Mouse (Mus musculus): ENCODE results near the gene Wdr59.
A peak's percentile ranks its signal among the peaks of the same experiment; 100 is the strongest.

Gene Wdr59

GRCm38 (mm10) chr8:111493176-111493575 lies 28.7 kb downstream of the Wdr59 start:
- no peak for DNase-seq (ENCODE audit: low spot score in 2 of 2)

GRCm38 (mm10) chr8:111492508-111492907 lies 29.4 kb downstream of the Wdr59 start:
- DNase-seq (ENCODE audit: low spot score in 2 of 2) = no peak

GRCm38 (mm10) chr8:111491191-111491590 lies 30.7 kb downstream of the Wdr59 start:
- DNase-seq (ENCODE audit: low spot score in 2 of 2) = no peak

- DNase-seq (ENCODE audit: low spot score in 2 of 2) = no peak
Measured at GRCm38 (mm10) chr8:111490034-111490591, 31.8 kb downstream of the Wdr59 start.

- no peak for DNase-seq (ENCODE audit: low spot score in 2 of 2)
Measured at GRCm38 (mm10) chr8:111480691-111481090, 41.2 kb downstream of the Wdr59 start.

- no peak for DNase-seq (ENCODE audit: low spot score in 2 of 2)
Measured at GRCm38 (mm10) chr8:111477761-111478465, 44.0 kb downstream of the Wdr59 start.

- DNase-seq (ENCODE audit: low spot score in 2 of 2) = no peak
Measured at GRCm38 (mm10) chr8:111471526-111472081, 50.3 kb downstream of the Wdr59 start.

- no peak for DNase-seq (ENCODE audit: low spot score in 2 of 2)
Measured at GRCm38 (mm10) chr8:111469013-111469412, 52.9 kb downstream of the Wdr59 start.

- no peak for DNase-seq (ENCODE audit: low spot score in 2 of 2)
Measured at GRCm38 (mm10) chr8:111465341-111465740, 56.6 kb downstream of the Wdr59 start.

GRCm38 (mm10) chr8:111464526-111464925 lies 57.4 kb downstream of the Wdr59 start:
- DNase-seq (ENCODE audit: low spot score in 2 of 2) = no peak

GRCm38 (mm10) chr8:111449671-111450070 lies 72.2 kb downstream of the Wdr59 start:
- DNase-seq (ENCODE audit: low spot score in 2 of 2) = peak in 1 of 2 experiments; percentile 8

- no peak for DNase-seq (ENCODE audit: low spot score in 2 of 2)
Measured at GRCm38 (mm10) chr8:111445960-111446660, 75.8 kb downstream of the Wdr59 start.

GRCm38 (mm10) chr8:111445558-111445957 lies 76.3 kb downstream of the Wdr59 start:
- DNase-seq (ENCODE audit: low spot score in 2 of 2) = peak; percentile 42 to 50

GRCm38 (mm10) chr8:111444245-111444644 lies 77.6 kb downstream of the Wdr59 start:
- DNase-seq (ENCODE audit: low spot score in 2 of 2) = no peak

- peak; percentile 16 to 28 for DNase-seq (ENCODE audit: low spot score in 2 of 2)
Measured at GRCm38 (mm10) chr8:111439189-111439588, 82.7 kb downstream of the Wdr59 start.

- no peak for DNase-seq (ENCODE audit: low spot score in 2 of 2)
Measured at GRCm38 (mm10) chr8:111435071-111435828, 86.6 kb downstream of the Wdr59 start.

- DNase-seq (ENCODE audit: low spot score in 2 of 2) = no peak
Measured at GRCm38 (mm10) chr8:111424646-111425045, 97.2 kb downstream of the Wdr59 start.

GRCm38 (mm10) chr8:111424181-111424580 lies 97.7 kb downstream of the Wdr59 start:
- DNase-seq (ENCODE audit: low spot score in 2 of 2) = no peak

GRCm38 (mm10) chr8:111422614-111423013 lies 99.3 kb downstream of the Wdr59 start:
- DNase-seq (ENCODE audit: low spot score in 2 of 2) = no peak

- no peak for DNase-seq (ENCODE audit: low spot score in 2 of 2)
Measured at GRCm38 (mm10) chr8:111419171-111419570, 102.7 kb downstream of the Wdr59 start.

- DNase-seq (ENCODE audit: low spot score in 2 of 2) = no peak
Measured at GRCm38 (mm10) chr8:111418601-111419000, 103.3 kb downstream of the Wdr59 start.

GRCm38 (mm10) chr8:111417222-111417621 lies 104.7 kb downstream of the Wdr59 start:
- DNase-seq (ENCODE audit: low spot score in 2 of 2) = no peak

Data from spleen, postnatal 36 days (tissue).